Mouse (Mus musculus) lung, adult 2 months (tissue): Measurements from ENCODE around the gene Ndufc2.

Source experiments
- CTCF ChIP-seq: fragments of 200-500 bp; IDR thresholded peaks from 2 replicates; pipeline ENCODE4 v1.5.1; 2011; ENCODE audit warnings: mild to moderate bottlenecking, low read length, control low read depth; ENCODE audit not compliant: insufficient read depth
- POLR2A ChIP-seq: fragments of 200-500 bp; IDR thresholded peaks from 2 replicates; pipeline ENCODE4 v1.6.1; 2011; ENCODE audit warnings: low read depth, mild to moderate bottlenecking, control low read depth, low read length, borderline replicate concordance; ENCODE audit errors: extremely low read depth

GRCm38 (mm10) chr7:97391293-97392078 is 8.3 kb upstream of the Ndufc2 start:
- TF ChIP-seq CTCF: no peak
- TF ChIP-seq POLR2A: no peak
